Mouse (Mus musculus): Measurements from ENCODE around the gene Pdzk1ip1.

Gene Pdzk1ip1

GRCm38 (mm10) chr4:115121608-115122007 is 33.1 kb downstream of the Pdzk1ip1 start:
- DNase-seq (ENCODE audit: low spot score), result no peak

- no peak for DNase-seq (ENCODE audit: low spot score)
Observed at GRCm38 (mm10) chr4:115123507-115123906, 35.0 kb downstream of the Pdzk1ip1 start.

DNA sequence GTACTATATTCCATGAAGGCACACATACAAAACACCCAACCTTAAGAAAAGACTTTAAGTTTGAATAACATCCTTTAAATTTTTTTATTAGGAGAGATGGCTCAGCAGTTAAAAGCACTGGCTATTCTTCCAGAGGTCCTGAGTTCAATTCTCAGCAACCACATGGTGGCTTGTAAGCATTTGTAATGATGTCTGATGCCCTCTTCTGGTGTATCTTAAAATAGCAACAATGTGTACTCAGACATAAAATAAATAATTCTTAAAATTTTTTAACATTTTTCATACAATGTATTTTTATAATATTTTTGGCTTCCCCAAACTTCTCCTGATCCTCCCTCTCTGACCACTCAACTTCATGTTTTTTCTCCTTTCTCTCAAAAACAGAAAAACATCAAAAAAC is 36.2 kb downstream of the Pdzk1ip1 start:
- no peak for DNase-seq (ENCODE audit: low spot score)

DNA sequence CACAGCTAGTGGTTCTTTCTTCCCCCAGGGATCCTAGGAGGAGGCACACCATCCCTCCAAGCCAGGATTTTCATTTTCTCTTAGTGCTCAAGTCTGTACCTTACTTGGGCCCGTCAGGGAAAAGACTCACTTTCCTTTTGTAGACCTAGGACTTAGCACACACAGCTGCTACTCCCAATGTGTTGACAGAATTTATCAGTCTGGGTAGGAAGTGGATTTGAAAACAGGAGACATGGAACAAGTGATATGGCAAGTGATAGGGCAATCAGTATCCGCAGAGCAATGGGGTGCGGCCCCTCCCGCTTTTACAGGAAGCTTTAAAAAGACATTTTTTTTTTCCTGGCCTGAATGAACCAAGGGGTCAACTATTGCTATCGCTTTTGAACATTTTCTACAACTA is 44.6 kb downstream of the Pdzk1ip1 start:
- DNase-seq (ENCODE audit: low spot score), result no peak

DNA sequence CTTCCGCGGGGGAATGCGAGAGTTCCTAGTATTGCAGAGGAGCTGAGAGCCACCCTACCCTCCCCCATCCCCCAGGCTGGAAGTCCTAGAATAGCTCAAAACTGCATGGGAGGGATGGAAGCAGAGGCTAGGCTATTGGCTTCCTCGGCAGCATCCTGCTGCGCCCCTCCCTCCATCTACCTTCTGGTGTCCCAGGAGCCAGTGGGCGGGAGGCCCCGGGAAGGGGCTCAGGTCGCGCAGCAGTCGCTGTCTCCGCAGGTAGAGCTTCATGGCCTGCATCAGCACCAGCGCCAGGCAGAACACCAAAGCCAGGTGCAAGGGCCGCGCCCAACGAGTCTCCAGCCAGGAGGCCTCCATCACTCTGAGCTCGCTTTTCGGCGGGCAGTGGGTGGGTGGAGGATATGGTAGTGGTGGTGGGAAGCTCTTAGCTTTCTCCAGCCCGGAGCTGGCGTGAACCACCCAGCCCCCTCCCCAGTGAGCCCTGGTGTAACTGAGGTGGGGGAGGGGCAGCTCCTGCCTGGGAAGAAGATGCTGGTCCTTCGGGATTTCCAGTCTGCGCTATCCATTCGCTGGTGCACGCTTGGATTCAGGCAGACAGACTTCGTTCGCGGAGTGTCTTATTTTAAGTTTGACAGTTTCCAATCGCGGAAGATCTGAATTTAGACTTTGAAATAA is 45.2 kb downstream of the Pdzk1ip1 start, which contains the start of gene Cyp4x1:
Gene Cyp4x1 (minus strand): TSS at position 661 of the 675 bp plus-strand sequence.
- no peak for DNase-seq (ENCODE audit: low spot score)

GRCm38 (mm10) chr4:115134296-115134630 is 45.8 kb downstream of the Pdzk1ip1 start:
- DNase-seq (ENCODE audit: low spot score), result no peak

Data from MN1 (cell line).